Mouse (Mus musculus) cerebellum, adult 9-11 months (tissue): ENCODE results near the gene Gm21775.
"Not testable (repeated sequence)": the region's sequence is repeated elsewhere in the genome, so short reads cannot be mapped to it uniquely, and the experiment has no call there.

ENCODE experiments used
- DNase-seq: peaks from one replicate; pipeline ENCODE4 v3.0.0; 2022

Gene Gm21775

DNA sequence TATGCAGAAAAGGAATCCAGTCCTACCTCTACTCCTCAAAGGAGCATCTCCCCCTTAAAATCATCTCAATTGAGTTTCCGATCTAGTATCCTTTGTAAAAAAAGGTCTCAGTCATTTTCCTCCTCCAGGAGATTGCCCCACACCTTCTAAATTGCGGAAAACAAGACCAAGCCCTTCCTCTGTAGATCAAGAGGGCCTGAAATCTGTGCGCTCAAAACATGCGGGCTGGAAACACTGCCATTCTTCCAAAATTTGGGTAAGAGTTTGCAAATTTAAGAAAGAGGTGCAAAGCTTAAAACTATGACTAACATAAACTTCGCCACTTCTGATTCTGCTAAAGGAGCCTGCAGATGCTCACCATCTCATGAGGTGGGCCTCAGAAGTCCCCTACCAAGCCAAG lies at the start of gene Gm21775:
Gene Gm21775 (plus strand): TSS at position 301 of the 400 bp plus-strand sequence.
- DNase-seq = not testable (repeated sequence)

DNA sequence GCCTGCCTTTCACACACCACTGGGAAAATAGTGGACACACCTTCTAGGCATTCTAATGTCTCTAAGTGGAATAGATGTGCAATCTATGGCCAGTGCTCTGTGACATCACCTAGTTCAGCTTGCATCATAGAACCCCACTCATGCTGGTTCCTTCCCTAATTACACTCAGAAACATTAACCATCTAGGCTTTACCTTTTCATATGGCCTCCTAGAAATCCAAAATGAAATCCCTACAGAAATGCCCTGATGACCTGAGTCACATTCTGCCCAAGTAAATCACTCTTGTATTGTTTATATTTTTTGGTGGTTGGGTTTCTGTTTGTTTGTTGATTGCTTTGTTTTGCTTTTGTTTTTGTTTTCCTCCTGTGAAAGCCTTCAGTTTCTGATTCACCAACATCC lies 17.3 kb upstream of the Gm21775 start, which contains the start of gene Gm20737:
Gene Gm20737 (minus strand): TSS at position 101 of the 400 bp plus-strand sequence.
- DNase-seq = not testable (repeated sequence)
